Mouse (Mus musculus): Measurements from ENCODE around the gene Akap2. TPM values are rescaled to one million over a fixed set of nuclear protein-coding genes. Genes with fewer than 3 reads are reported as not detected.
A peak's percentile ranks its signal among the peaks of the same experiment; 100 is the strongest.

Gene Akap2
- polyA plus RNA-seq, 1 experiment from 2014 or later = 38.2 TPM

DNA sequence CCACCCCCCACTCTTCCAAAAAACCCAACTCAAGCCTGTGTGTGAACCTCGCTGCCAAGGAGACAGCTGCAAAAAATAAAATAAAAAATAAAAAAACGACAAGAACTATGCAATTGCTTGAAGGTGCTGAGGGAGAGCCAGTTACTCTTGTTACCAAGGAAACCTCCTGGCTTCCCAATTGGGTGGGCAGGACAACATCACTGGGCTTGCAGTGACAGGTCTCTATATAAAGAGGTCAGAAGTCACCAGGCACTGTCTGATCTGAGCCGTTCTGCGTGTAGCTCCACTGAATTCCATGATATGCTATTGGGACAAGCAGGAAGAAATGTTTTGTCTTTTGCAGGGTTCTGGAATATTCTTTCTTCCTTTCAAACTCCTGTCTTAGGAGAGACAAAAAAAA, 722 bp upstream of the Akap2 start:
- H3K27me3 ChIP-seq (ENCODE audit: control insufficient read depth, insufficient read depth, low read length) = no peaks in the 10 kb centered on the region
- H3K9me3 ChIP-seq (ENCODE audit: control insufficient read depth, low read length) = no peaks in the 10 kb centered on the region
- WGBS = 28% methylated on average over 4 of the region's 4 CpGs
- H3K4me3 ChIP-seq (ENCODE audit: low read depth, low read length) = no peak overlapping the region
- no peaks in the 10 kb centered on the region for H3K36me3 ChIP-seq (ENCODE audit: control insufficient read depth, insufficient read depth, low read length)
- H3K4me1 ChIP-seq (replicated peaks; ENCODE audit: control insufficient read depth, insufficient read depth, low read length) = no peaks in the 10 kb centered on the region
- no peak overlapping the region for H3K9ac ChIP-seq (ENCODE audit: low read depth, low read length)
- ATAC-seq (ENCODE audit: low FRiP score) (0 out of 2 replicates have a peak, but pooled peaks have one; percentile 54), DNase-seq (ENCODE audit: low spot score) (peak; percentile 27)
- H3K4me2 ChIP-seq (replicated peaks; ENCODE audit: low read depth, low read length) = no peak overlapping the region
- no peak overlapping the region for H3K27ac ChIP-seq (ENCODE audit: low read depth, low read length)

DNA sequence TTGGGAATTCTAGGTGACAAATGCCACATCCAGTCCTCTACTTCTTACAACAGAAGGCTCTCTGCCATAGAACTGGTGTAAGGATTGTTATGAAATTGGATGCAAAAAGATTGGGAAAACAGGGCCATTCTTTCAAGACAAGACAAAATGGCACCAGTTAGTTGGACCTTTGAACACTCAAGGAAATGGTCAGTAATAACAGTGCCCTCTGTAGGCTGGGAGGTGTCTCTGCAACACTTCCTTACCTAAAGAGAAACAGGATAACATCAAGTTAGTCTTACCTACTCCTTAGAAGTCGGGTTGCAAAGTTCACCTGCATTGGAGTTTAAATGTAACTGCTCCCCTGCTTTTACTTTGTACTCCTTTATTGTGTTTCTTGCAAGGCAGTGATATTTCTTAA, 1.9 kb downstream of the Akap2 start:
- H3K27me3 ChIP-seq (ENCODE audit: control insufficient read depth, insufficient read depth, low read length) = no peaks in the 10 kb centered on the region
- H3K4me3 ChIP-seq (ENCODE audit: low read depth, low read length) = no peak overlapping the region
- ATAC-seq (ENCODE audit: low FRiP score) = no peak
- no peak overlapping the region for H3K4me2 ChIP-seq (replicated peaks; ENCODE audit: low read depth, low read length)
- H3K4me1 ChIP-seq (replicated peaks; ENCODE audit: control insufficient read depth, insufficient read depth, low read length) = no peaks in the 10 kb centered on the region
- no peak for DNase-seq (ENCODE audit: low spot score)
- H3K36me3 ChIP-seq (ENCODE audit: control insufficient read depth, insufficient read depth, low read length) = no peaks in the 10 kb centered on the region
- H3K9me3 ChIP-seq (ENCODE audit: control insufficient read depth, low read length) = no peaks in the 10 kb centered on the region
- H3K9ac ChIP-seq (ENCODE audit: low read depth, low read length) = no peak overlapping the region
- WGBS = 94% methylated on average over 1 of the region's 1 CpGs
- H3K27ac ChIP-seq (ENCODE audit: low read depth, low read length) = no peak overlapping the region

DNA sequence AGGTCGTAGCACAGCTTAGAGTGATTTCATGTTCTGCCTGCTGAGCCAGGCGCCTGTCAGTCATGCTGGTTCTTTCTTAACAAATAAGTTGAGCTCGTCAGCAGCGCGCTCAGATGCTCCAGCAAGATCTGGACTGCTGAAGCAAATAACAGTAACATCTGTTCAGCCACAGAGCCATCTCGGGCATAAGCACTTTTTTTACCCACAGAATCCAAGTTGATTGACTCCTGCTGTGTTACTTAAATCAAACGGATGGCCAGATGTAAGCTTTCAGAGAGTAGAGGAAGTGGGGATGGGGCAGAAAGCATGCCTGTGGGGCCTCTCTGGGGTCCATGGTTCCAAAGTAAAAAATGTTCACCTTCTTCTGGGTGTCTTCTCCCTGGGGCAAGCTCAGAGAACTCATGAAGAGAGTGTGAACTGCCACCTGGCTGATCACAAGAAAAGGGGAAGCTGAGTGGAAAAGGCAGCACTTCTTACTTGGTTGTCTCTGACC, 3.5 kb downstream of the Akap2 start:
- H3K27ac ChIP-seq (ENCODE audit: low read depth, low read length) = no peak overlapping the region
- H3K9me3 ChIP-seq (ENCODE audit: control insufficient read depth, low read length) = no peaks in the 10 kb centered on the region
- DNase-seq (ENCODE audit: low spot score) (no peak), ATAC-seq (ENCODE audit: low FRiP score) (no peak)
- H3K4me1 ChIP-seq (replicated peaks; ENCODE audit: control insufficient read depth, insufficient read depth, low read length) = no peaks in the 10 kb centered on the region
- no peak overlapping the region for H3K9ac ChIP-seq (ENCODE audit: low read depth, low read length)
- no peak overlapping the region for H3K4me3 ChIP-seq (ENCODE audit: low read depth, low read length)
- no peaks in the 10 kb centered on the region for H3K27me3 ChIP-seq (ENCODE audit: control insufficient read depth, insufficient read depth, low read length)
- no peak overlapping the region for H3K4me2 ChIP-seq (replicated peaks; ENCODE audit: low read depth, low read length)
- H3K36me3 ChIP-seq (ENCODE audit: control insufficient read depth, insufficient read depth, low read length) = no peaks in the 10 kb centered on the region
- 31% methylated on average over 7 of the region's 7 CpGs for WGBS

DNA sequence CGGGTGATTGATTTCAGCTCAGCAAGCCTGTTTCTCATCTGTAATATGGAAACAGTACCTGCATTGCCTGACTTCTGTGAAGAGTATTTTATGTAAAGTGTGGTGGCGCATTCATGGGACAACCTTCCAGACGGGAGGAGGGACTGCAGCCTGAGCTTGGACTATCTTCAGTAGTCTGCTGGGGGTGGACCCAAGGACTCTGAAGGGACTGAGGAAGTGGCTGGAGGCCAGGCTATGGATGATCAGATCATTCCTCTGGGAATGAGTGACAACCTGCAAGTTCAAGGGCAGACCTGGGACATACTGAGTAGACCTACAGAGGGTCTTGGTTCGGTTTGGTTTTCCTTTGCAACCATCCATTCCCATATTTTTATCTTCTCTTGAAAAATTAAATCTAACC, 4.8 kb downstream of the Akap2 start:
- WGBS = 89% methylated on average over 4 of the region's 4 CpGs
- no peaks in the 10 kb centered on the region for H3K4me1 ChIP-seq (replicated peaks; ENCODE audit: control insufficient read depth, insufficient read depth, low read length)
- no peaks in the 10 kb centered on the region for H3K27me3 ChIP-seq (ENCODE audit: control insufficient read depth, insufficient read depth, low read length)
- no peaks in the 10 kb centered on the region for H3K9me3 ChIP-seq (ENCODE audit: control insufficient read depth, low read length)
- H3K36me3 ChIP-seq (ENCODE audit: control insufficient read depth, insufficient read depth, low read length) = no peaks in the 10 kb centered on the region
- no peak overlapping the region for H3K9ac ChIP-seq (ENCODE audit: low read depth, low read length)
- no peak overlapping the region for H3K27ac ChIP-seq (ENCODE audit: low read depth, low read length)
- ATAC-seq (ENCODE audit: low FRiP score) = no peak
- DNase-seq (ENCODE audit: low spot score) = no peak
- H3K4me2 ChIP-seq (replicated peaks; ENCODE audit: low read depth, low read length) = no peak overlapping the region
- H3K4me3 ChIP-seq (ENCODE audit: low read depth, low read length) = no peak overlapping the region

DNA sequence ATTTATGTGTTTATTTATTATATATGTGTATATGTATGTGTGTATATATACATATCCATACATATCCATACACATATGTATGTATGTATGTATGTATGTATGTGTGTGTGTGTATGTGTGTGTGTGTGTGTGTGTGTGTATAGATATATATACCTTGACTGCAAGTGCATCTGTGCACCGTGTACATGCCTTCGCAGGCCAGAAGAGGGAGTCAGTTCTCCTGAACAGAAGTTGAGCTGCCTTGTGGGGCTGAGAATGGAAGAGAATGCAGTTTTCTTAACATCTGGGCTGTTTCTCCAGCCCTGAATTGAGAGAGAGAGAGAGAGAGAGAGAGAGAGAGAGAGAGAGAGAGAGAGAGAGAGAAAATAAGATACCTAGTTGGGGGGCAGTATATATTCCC, 6.2 kb downstream of the Akap2 start:
- no peaks in the 10 kb centered on the region for H3K9me3 ChIP-seq (ENCODE audit: control insufficient read depth, low read length)
- H3K4me3 ChIP-seq (ENCODE audit: low read depth, low read length) = no peak overlapping the region
- H3K36me3 ChIP-seq (ENCODE audit: control insufficient read depth, insufficient read depth, low read length) = no peaks in the 10 kb centered on the region
- 55% methylated on average over 2 of the region's 2 CpGs for WGBS
- ATAC-seq (ENCODE audit: low FRiP score) (no peak), DNase-seq (ENCODE audit: low spot score) (peak; percentile 30)
- no peaks in the 10 kb centered on the region for H3K4me1 ChIP-seq (replicated peaks; ENCODE audit: control insufficient read depth, insufficient read depth, low read length)
- H3K4me2 ChIP-seq (replicated peaks; ENCODE audit: low read depth, low read length) = no peak overlapping the region
- H3K27me3 ChIP-seq (ENCODE audit: control insufficient read depth, insufficient read depth, low read length) = no peaks in the 10 kb centered on the region
- H3K9ac ChIP-seq (ENCODE audit: low read depth, low read length) = no peak overlapping the region
- H3K27ac ChIP-seq (ENCODE audit: low read depth, low read length) = no peak overlapping the region

DNA sequence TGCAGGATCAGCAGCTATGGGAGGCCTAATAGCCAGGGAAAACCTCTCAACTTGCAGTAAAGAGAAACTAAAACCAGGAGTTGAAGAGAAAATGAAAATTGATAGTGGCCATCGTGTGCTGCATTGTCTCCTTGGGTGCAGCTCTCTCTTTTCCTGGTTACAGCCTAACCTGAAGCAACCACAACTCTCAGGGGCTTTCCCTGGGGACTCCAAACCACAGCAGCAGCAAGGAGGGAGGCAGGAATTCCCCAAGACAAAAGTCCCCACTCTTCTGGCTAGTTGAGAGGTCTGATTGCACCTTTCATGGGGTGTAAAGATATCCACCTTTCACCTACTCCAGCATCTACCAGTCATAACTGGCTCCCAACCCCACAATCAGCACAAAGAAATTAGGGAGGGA, 8.1 kb downstream of the Akap2 start:
- 75% methylated on average over 1 of the region's 1 CpGs for WGBS
- no peaks in the 10 kb centered on the region for H3K27me3 ChIP-seq (ENCODE audit: control insufficient read depth, insufficient read depth, low read length)
- H3K4me2 ChIP-seq (replicated peaks; ENCODE audit: low read depth, low read length) = no peak overlapping the region
- no peak for ATAC-seq (ENCODE audit: low FRiP score)
- no peaks in the 10 kb centered on the region for H3K9me3 ChIP-seq (ENCODE audit: control insufficient read depth, low read length)
- no peak overlapping the region for H3K4me3 ChIP-seq (ENCODE audit: low read depth, low read length)
- no peak overlapping the region for H3K9ac ChIP-seq (ENCODE audit: low read depth, low read length)
- no peaks in the 10 kb centered on the region for H3K4me1 ChIP-seq (replicated peaks; ENCODE audit: control insufficient read depth, insufficient read depth, low read length)
- H3K27ac ChIP-seq (ENCODE audit: low read depth, low read length) = no peak overlapping the region
- no peaks in the 10 kb centered on the region for H3K36me3 ChIP-seq (ENCODE audit: control insufficient read depth, insufficient read depth, low read length)
- no peak for DNase-seq (ENCODE audit: low spot score)

DNA sequence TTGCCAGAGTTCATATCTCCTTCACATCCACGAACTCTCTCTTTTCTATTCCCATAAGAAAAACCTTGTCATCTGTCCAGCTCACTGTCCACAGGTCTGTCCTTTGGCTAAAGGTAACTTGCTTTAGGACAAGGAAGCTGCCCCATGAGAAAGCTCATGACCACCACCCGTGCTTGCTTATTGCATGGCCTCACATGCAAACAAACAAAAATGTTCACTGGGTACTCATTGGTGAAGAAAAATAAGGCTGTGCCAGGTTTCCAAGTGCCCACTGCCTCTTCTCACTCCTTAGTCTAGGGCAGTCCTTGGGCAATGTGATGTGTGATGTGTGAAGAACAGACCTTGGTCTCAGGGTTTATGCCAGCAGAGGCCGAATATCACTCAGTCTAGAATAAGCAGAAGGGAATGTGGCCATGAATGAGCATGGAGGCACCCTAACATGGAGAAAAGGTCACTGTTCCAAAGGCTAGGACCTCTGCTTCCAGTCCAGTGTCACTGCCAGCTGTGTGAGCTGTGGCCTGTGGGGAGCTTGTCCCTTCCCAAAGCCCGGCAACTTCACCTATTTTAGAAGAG, 11.2 kb downstream of the Akap2 start:
- no peaks in the 10 kb centered on the region for H3K27me3 ChIP-seq (ENCODE audit: control insufficient read depth, insufficient read depth, low read length)
- no peaks in the 10 kb centered on the region for H3K9me3 ChIP-seq (ENCODE audit: control insufficient read depth, low read length)
- ATAC-seq (ENCODE audit: low FRiP score) (no peak), DNase-seq (ENCODE audit: low spot score) (no peak)
- H3K27ac ChIP-seq (ENCODE audit: low read depth, low read length) = no peak overlapping the region
- H3K9ac ChIP-seq (ENCODE audit: low read depth, low read length) = no peak overlapping the region
- H3K36me3 ChIP-seq (ENCODE audit: control insufficient read depth, insufficient read depth, low read length) = no peaks in the 10 kb centered on the region
- H3K4me3 ChIP-seq (ENCODE audit: low read depth, low read length) = no peak overlapping the region
- WGBS = 87% methylated on average over 4 of the region's 4 CpGs
- H3K4me2 ChIP-seq (replicated peaks; ENCODE audit: low read depth, low read length) = no peak overlapping the region; the same call in 1 of the 2 replicates
- H3K4me1 ChIP-seq (replicated peaks; ENCODE audit: control insufficient read depth, insufficient read depth, low read length) = no peaks in the 10 kb centered on the region

DNA sequence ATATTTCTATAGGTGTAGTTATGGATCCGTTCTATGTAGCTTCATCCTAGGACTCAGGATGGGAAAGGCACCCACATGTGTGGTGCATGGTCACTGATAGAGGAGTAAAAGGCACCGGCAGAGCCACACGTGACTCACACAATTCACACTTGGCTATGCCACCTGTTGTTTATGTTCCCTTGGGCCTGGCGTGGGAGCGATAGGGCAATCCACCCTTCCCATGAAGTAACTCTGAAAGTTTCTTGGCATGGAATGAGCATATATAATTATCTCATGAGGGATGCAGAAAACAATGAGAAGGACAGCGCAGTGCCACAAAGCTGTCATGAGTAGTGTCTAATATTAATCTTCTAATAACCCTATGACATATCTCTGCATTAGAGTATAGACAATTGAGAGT, 12.6 kb downstream of the Akap2 start:
- Histone ChIP-seq H3K9me3 (ENCODE audit: control insufficient read depth, low read length) (no peaks in the 10 kb centered on the region), H3K27ac (ENCODE audit: low read depth, low read length) (no peak overlapping the region), H3K9ac (ENCODE audit: low read depth, low read length) (no peak overlapping the region), H3K27me3 (ENCODE audit: control insufficient read depth, insufficient read depth, low read length) (no peaks in the 10 kb centered on the region), H3K36me3 (ENCODE audit: control insufficient read depth, insufficient read depth, low read length) (no peaks in the 10 kb centered on the region), H3K4me2 (replicated peaks; ENCODE audit: low read depth, low read length) (no peak overlapping the region), H3K4me1 (replicated peaks; ENCODE audit: control insufficient read depth, insufficient read depth, low read length) (no peaks in the 10 kb centered on the region), H3K4me3 (ENCODE audit: low read depth, low read length) (no peak overlapping the region)
- ATAC-seq (ENCODE audit: low FRiP score) (no peak), DNase-seq (ENCODE audit: low spot score) (no peak)
- 93% methylated on average over 6 of the region's 6 CpGs for WGBS

DNA sequence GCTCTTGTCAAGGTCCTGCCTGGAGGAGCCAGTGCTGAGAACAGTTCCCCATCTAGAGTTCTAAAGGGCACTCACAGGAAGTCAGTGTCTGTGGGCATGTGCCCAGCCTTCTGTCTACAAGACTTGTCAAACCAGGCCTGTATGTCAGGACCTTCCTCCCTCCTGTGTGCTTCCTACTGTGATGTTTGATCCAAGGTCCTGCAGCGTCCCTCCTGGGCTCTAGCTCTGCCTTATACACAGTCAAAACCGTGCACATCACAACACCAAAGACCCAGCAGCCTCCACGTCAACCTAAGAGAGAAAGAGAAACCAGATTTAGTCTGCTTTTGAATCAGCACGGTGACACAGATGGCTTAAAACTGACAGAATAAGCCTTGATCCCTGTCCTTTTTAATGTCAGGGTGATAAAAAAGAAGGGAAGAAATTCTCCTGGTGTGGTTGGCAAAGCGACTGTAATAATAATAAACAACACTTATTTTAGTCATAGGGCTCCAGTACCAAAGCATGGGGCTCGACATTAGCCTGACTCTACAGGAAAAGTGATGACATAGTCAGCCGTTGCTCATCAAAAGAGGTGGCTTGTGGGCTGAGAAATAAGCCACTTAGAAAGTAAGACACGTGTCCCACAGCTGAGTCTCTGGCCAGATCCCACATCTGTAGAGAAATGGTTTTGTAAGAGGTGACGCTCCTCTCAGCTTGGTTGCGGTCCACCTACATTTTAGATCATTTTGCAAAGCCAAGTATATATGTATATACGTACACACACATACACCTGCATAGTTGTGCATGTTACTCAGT, 13.5 kb downstream of the Akap2 start:
- no peak for ATAC-seq (ENCODE audit: low FRiP score)
- Histone ChIP-seq H3K27ac (ENCODE audit: low read depth, low read length) (no peak overlapping the region), H3K9me3 (ENCODE audit: control insufficient read depth, low read length) (no peaks in the 10 kb centered on the region), H3K36me3 (ENCODE audit: control insufficient read depth, insufficient read depth, low read length) (no peaks in the 10 kb centered on the region), H3K27me3 (ENCODE audit: control insufficient read depth, insufficient read depth, low read length) (no peaks in the 10 kb centered on the region), H3K9ac (ENCODE audit: low read depth, low read length) (no peak overlapping the region), H3K4me3 (ENCODE audit: low read depth, low read length) (no peak overlapping the region), H3K4me1 (replicated peaks; ENCODE audit: control insufficient read depth, insufficient read depth, low read length) (no peaks in the 10 kb centered on the region), H3K4me2 (replicated peaks; ENCODE audit: low read depth, low read length) (no peak overlapping the region)
- WGBS = 84% methylated on average over 11 of the region's 11 CpGs
- no peak for DNase-seq (ENCODE audit: low spot score)
